Mouse (Mus musculus) MEL (cell line): ENCODE data around the gene Ptpru. TPM values are rescaled to one million over a fixed set of nuclear protein-coding genes. Genes with fewer than 3 reads are reported as not detected.

Experiments used
- DNase-seq: peaks from one replicate; pipeline ENCODE4 v3.0.0; 2011; ENCODE audit warnings: low read depth, low spot score
- H3K27ac ChIP-seq: 2 replicates; pipeline ENCODE4 v1.5.1; 2012; ENCODE audit warnings: low read depth, mild to moderate bottlenecking, control low read depth, low read length, moderate library complexity; ENCODE audit not compliant: control insufficient read depth
- H3K27me3 ChIP-seq, 2 experiments: fragments of 150-350 bp in 1 of 2; sonication (generic) in 1 of 2; 2 replicates each; pipeline ENCODE4 v1.6.1; 2012; ENCODE audit warnings: low read length in 2 of 2, mild to moderate bottlenecking in 2 of 2, improper control_type of control experiment in 1 of 2, moderate library complexity in 1 of 2; ENCODE audit not compliant: insufficient read depth in 2 of 2, control insufficient read depth in 1 of 2
- H3K36me3 ChIP-seq, 2 experiments: 2 replicates each; pipeline ENCODE4 v1.6.1; 2012 to 2014; ENCODE audit warnings: low read length in 2 of 2, improper control_type of control experiment in 1 of 2, inconsistent platforms in 1 of 2, mild to moderate bottlenecking in 1 of 2; ENCODE audit not compliant: insufficient read depth in 2 of 2, control insufficient read depth in 1 of 2
- H3K4me1 ChIP-seq, 2 experiments: fragments of 150-350 bp in 1 of 2; sonication (generic) in 1 of 2; 2 replicates each; pipeline ENCODE4 v1.6.1; 2012; ENCODE audit warnings: low read length in 2 of 2, improper control_type of control experiment in 1 of 2, mild to moderate bottlenecking in 1 of 2; ENCODE audit not compliant: insufficient read depth in 2 of 2, control insufficient read depth in 1 of 2
- H3K4me3 ChIP-seq, 2 experiments: fragments of 150-350 bp in 1 of 2; sonication (generic) in 1 of 2; 2 replicates each; pipeline ENCODE4 v1.5.1; 2012; ENCODE audit warnings: low read depth in 2 of 2, low read length in 2 of 2, mild to moderate bottlenecking in 2 of 2, moderate library complexity in 2 of 2, control low read depth in 1 of 2, improper control_type of control experiment in 1 of 2; ENCODE audit not compliant: control insufficient read depth in 1 of 2, insufficient read depth in 1 of 2
- H3K79me2 ChIP-seq: 2 replicates; pipeline ENCODE4 v1.6.1; 2012; ENCODE audit warnings: mild to moderate bottlenecking, low read length, moderate library complexity; ENCODE audit not compliant: control insufficient read depth, poor library complexity, insufficient read depth
- H3K9ac ChIP-seq: 2 replicates; pipeline ENCODE4 v1.6.1; 2012; ENCODE audit warnings: low read depth, mild to moderate bottlenecking, control low read depth, low read length, moderate library complexity; ENCODE audit not compliant: control insufficient read depth, poor library complexity, severe bottlenecking
- H3K9me3 ChIP-seq: fragments of 150-350 bp; sonication (generic); replicated peaks from 2 replicates; pipeline ENCODE4 v1.6.1; 2012; ENCODE audit warnings: mild to moderate bottlenecking, low read length, improper control_type of control experiment, moderate library complexity; ENCODE audit not compliant: insufficient read depth
- BHLHE40 ChIP-seq: IDR thresholded peaks from 2 replicates; pipeline ENCODE4 v1.6.1; 2012; ENCODE audit warnings: low read depth, mild to moderate bottlenecking, inconsistent platforms, low read length, improper control_type of control experiment, borderline replicate concordance
- CHD2 ChIP-seq: IDR thresholded peaks from 2 replicates; pipeline ENCODE4 v1.6.1; 2011; ENCODE audit warnings: low read length, improper control_type of control experiment
- ELF1 ChIP-seq: IDR thresholded peaks from 2 replicates; pipeline ENCODE4 v1.6.1; 2014; ENCODE audit warnings: low read depth, mild to moderate bottlenecking, inconsistent platforms, low read length, improper control_type of control experiment, moderate library complexity
- ETS1 ChIP-seq: IDR thresholded peaks from 2 replicates; pipeline ENCODE4 v1.6.1; 2012; ENCODE audit warnings: low read depth, mild to moderate bottlenecking, inconsistent platforms, low read length, improper control_type of control experiment, moderate library complexity
- HCFC1 ChIP-seq: IDR thresholded peaks from 2 replicates; pipeline ENCODE4 v1.6.1; 2012; ENCODE audit warnings: low read depth, mild to moderate bottlenecking, inconsistent platforms, low read length, improper control_type of control experiment, moderate library complexity
- KAT2A ChIP-seq: conservative IDR thresholded peaks from 2 replicates; pipeline ENCODE4 v1.6.1; 2012; ENCODE audit warnings: low read depth, low read length, improper control_type of control experiment, inconsistent platforms
- MEF2A ChIP-seq: IDR thresholded peaks from 2 replicates; pipeline ENCODE4 v1.6.1; 2014; ENCODE audit warnings: low read depth, mild to moderate bottlenecking, inconsistent platforms, low read length, improper control_type of control experiment; ENCODE audit not compliant: poor library complexity, insufficient replicate concordance, severe bottlenecking; ENCODE audit errors: extremely low read depth
- MYB ChIP-seq: IDR thresholded peaks from 2 replicates; pipeline ENCODE4 v1.6.1; 2011; ENCODE audit warnings: mild to moderate bottlenecking, low read depth, low read length, improper control_type of control experiment
- NELFE ChIP-seq: IDR thresholded peaks from 2 replicates; pipeline ENCODE4 v1.6.1; 2011; ENCODE audit warnings: low read depth, low read length, improper control_type of control experiment
- NRF1 ChIP-seq: IDR thresholded peaks from 2 replicates; pipeline ENCODE4 v1.6.1; 2014; ENCODE audit warnings: low read depth, mild to moderate bottlenecking, inconsistent platforms, low read length, improper control_type of control experiment, moderate library complexity; ENCODE audit not compliant: poor library complexity, insufficient read depth, severe bottlenecking
- POLR2A ChIP-seq, 2 experiments: IDR thresholded peaks; 2 replicates each; pipeline ENCODE4 v1.6.1; 2011 to 2012; ENCODE audit warnings: low read length in 2 of 2, mild to moderate bottlenecking in 2 of 2, control low read depth in 1 of 2, improper control_type of control experiment in 1 of 2, low read depth in 1 of 2, moderate library complexity in 1 of 2; ENCODE audit not compliant: control insufficient read depth in 1 of 2, insufficient read depth in 1 of 2, poor library complexity in 1 of 2
- RCOR1 ChIP-seq: IDR thresholded peaks from 2 replicates; pipeline ENCODE4 v1.6.1; 2012; ENCODE audit warnings: low read depth, mild to moderate bottlenecking, inconsistent platforms, low read length, improper control_type of control experiment
- SIN3A ChIP-seq: IDR thresholded peaks from 2 replicates; pipeline ENCODE4 v1.6.1; 2012; ENCODE audit warnings: low read length, improper control_type of control experiment, inconsistent platforms
- TBP ChIP-seq: IDR thresholded peaks from 2 replicates; pipeline ENCODE4 v1.8.0; 2011; ENCODE audit warnings: low read depth, low read length, improper control_type of control experiment
- USF1 ChIP-seq: IDR thresholded peaks from 2 replicates; pipeline ENCODE4 v1.6.1; 2014; ENCODE audit warnings: low read depth, mild to moderate bottlenecking, inconsistent platforms, low read length, improper control_type of control experiment, moderate library complexity
- ZC3H11A ChIP-seq: IDR thresholded peaks from 2 replicates; pipeline ENCODE4 v1.6.1; 2012; ENCODE audit warnings: low read depth, mild to moderate bottlenecking, inconsistent platforms, low read length, improper control_type of control experiment
- polyA plus RNA-seq, 2 experiments: library from polyadenylated mRNA; stranded (reverse) in 1 of 2; unstranded in 1 of 2; fragments of >175 nt in 1 of 2; fragments of >200 nt in 1 of 2; gene quantifications; 2 replicates each; pipeline versions ENCODE4 v1.2.1 to v1.2.4; 2012; ENCODE audit warnings: low replicate concordance in 2 of 2, low read depth in 1 of 2; ENCODE audit not compliant: insufficient read length in 2 of 2, insufficient read depth in 1 of 2, missing spikeins in 1 of 2
- total RNA-seq: library from RNA; depleted of rRNA; stranded (reverse); fragments of 300-350 nt; gene quantifications from 2 replicates; pipeline ENCODE4 v1.2.3, GENCODE M21; 2012

Ptpru gene
- total and polyA plus RNA-seq, 3 experiments = 3.4 to 6.8 TPM; not detected in 1

- Histone ChIP-seq H3K36me3 (no peaks in the 10 kb centered on the region), H3K79me2 (no peaks in the 10 kb centered on the region), H3K9ac (no peak overlapping the region), H3K4me1 (no peaks in the 10 kb centered on the region), H3K27ac (no peak overlapping the region), H3K27me3 (peaks cover 0 to 2% of the 10 kb centered on the region in 2 experiments; a peak in 1 of 4 replicates), H3K9me3 (no peaks in the 10 kb centered on the region), H3K4me3 (no peak overlapping the region)
- DNase-seq = no peak
- TF ChIP-seq SIN3A (no peak), ELF1 (no peak), ZC3H11A (no peak), TBP (no peak), CHD2 (no peak), MEF2A (no peak), MYB (no peak), NELFE (no peak), USF1 (no peak), BHLHE40 (no peak), HCFC1 (no peak), ETS1 (no peak), KAT2A (no peak), NRF1 (no peak)
- TF ChIP-seq, all 39 proteins: peak for 0
Measured at GRCm38 (mm10) chr4:131743831-131744684, 94.0 kb downstream of the Ptpru start.

GRCm38 (mm10) chr4:131743031-131743430, 95.1 kb downstream of the Ptpru start:
- no peaks in the 10 kb centered on the region for H3K79me2 ChIP-seq
- no peaks in the 10 kb centered on the region for H3K9me3 ChIP-seq
- no peak overlapping the region for H3K4me3 ChIP-seq
- peaks cover 0 to 2% of the 10 kb centered on the region in 2 experiments; a peak in 1 of 4 replicates for H3K27me3 ChIP-seq
- no peak for DNase-seq
- no peak overlapping the region for H3K27ac ChIP-seq
- H3K9ac ChIP-seq = no peak overlapping the region
- H3K36me3 ChIP-seq = no peaks in the 10 kb centered on the region
- no peaks in the 10 kb centered on the region for H3K4me1 ChIP-seq
- no peak for TF ChIP-seq NELFE
- no peak for TF ChIP-seq POLR2A (IDR thresholded peaks at IDR 0.05; ENCODE audit: control insufficient read depth in 1 of 2, insufficient read depth in 1 of 2, low read depth in 1 of 2, low read length in 2 of 2, poor library complexity in 1 of 2)
- no peak for TF ChIP-seq ZC3H11A
- no peak for TF ChIP-seq RCOR1
